Mouse (Mus musculus): ENCODE results near the gene Rnf34. TPM values are rescaled to one million over a fixed set of nuclear protein-coding genes. Genes with fewer than 3 reads are reported as not detected.
A peak's percentile ranks its signal among the peaks of the same experiment; 100 is the strongest.

Rnf34 gene
- total and polyA plus RNA-seq, 3 experiments: 18.4 to 29.1 (median 24.6) TPM

- Histone ChIP-seq H3K36me3 (replicated peaks in 1 of 2; ENCODE audit: control insufficient read depth in 1 of 2, insufficient read depth in 1 of 2, low read length in 1 of 2) (peaks cover 85 to 96% of the 10 kb centered on the region in 2 experiments), H3K27ac (ENCODE audit: insufficient read depth, low read depth) (0 out of 2 replicates have a peak overlapping the region, but pooled peaks have one; percentile 34), H3K27me3 (replicated peaks) (no peaks in the 10 kb centered on the region), H3K9ac (ENCODE audit: insufficient read depth, low read depth) (no peak overlapping the region), H3K79me2 (replicated peaks; ENCODE audit: control insufficient read depth, extremely low read depth, insufficient read depth, poor library complexity, severe bottlenecking) (0 out of 2 replicates have a peak, but pooled peaks cover 4% of the 10 kb centered on the region), H3K4me2 (ENCODE audit: insufficient read depth, low read depth, poor library complexity, severe bottlenecking) (peak overlapping the region; percentile 22; the same call in 1 of the 2 replicates), H3K4me1 (ENCODE audit: control insufficient read depth in 1 of 2, insufficient read depth in 2 of 2) (peaks cover 0 to 82% of the 10 kb centered on the region in 2 experiments; a peak in 3 of 4 replicates), H3K9me3 (replicated peaks; ENCODE audit: low read length) (no peaks in the 10 kb centered on the region), H3K4me3 (replicated peaks in 1 of 3; ENCODE audit: low read depth in 2 of 3, low read length in 2 of 3, poor library complexity in 1 of 3) (no peak overlapping the region)
- dilution Hi-C loops (cut with MboI; ENCODE audit: extremely low pct_ligation_motif_present, extremely low pct_unique_long_range_greater_than_20kb, low sequenced_read_pairs): no loop called here
- peak; percentile 77 for DNase-seq (ENCODE audit: extremely low read depth)
- in situ Hi-C loops (cut with MboI; ENCODE audit: low pct_ligation_motif_present, low pct_unique_long_range_greater_than_20kb, low sequenced_read_pairs): no loop called here
- TF ChIP-seq MEF2A (IDR thresholded peaks at IDR 0.05; ENCODE audit: borderline replicate concordance, low read depth, low read length) (peak; percentile 89), ETS1 (conservative IDR thresholded peaks at IDR 0.05; ENCODE audit: low read depth, low read length) (peak; percentile 32; the same call in 1 of the 2 replicates), RCOR1 (conservative IDR thresholded peaks at IDR 0.05; ENCODE audit: low read depth, low read length) (no peak)
Observed at GRCm38 (mm10) chr5:122802706-122803105, 47.1 kb upstream of the Rnf34 start.

- H3K27ac ChIP-seq (ENCODE audit: insufficient read depth, low read depth): no peak overlapping the region
- no peak overlapping the region for H3K4me3 ChIP-seq (replicated peaks in 1 of 3; ENCODE audit: low read depth in 2 of 3, low read length in 2 of 3, poor library complexity in 1 of 3)
- 0 out of 2 replicates have a peak, but pooled peaks cover 4% of the 10 kb centered on the region for H3K79me2 ChIP-seq (replicated peaks; ENCODE audit: control insufficient read depth, extremely low read depth, insufficient read depth, poor library complexity, severe bottlenecking)
- no peaks in the 10 kb centered on the region for H3K9me3 ChIP-seq (replicated peaks; ENCODE audit: low read length)
- H3K4me1 ChIP-seq (ENCODE audit: control insufficient read depth in 1 of 2, insufficient read depth in 2 of 2): peaks cover 0 to 54% of the 10 kb centered on the region in 2 experiments; a peak in 3 of 4 replicates
- H3K9ac ChIP-seq (ENCODE audit: insufficient read depth, low read depth): no peak overlapping the region
- dilution Hi-C loops (cut with MboI; ENCODE audit: extremely low pct_ligation_motif_present, extremely low pct_unique_long_range_greater_than_20kb, low sequenced_read_pairs) (no loop called here), in situ Hi-C loops (cut with MboI; ENCODE audit: low pct_ligation_motif_present, low pct_unique_long_range_greater_than_20kb, low sequenced_read_pairs) (no loop called here)
- H3K36me3 ChIP-seq (replicated peaks in 1 of 2; ENCODE audit: control insufficient read depth in 1 of 2, insufficient read depth in 1 of 2, low read length in 1 of 2): peaks cover 68 to 83% of the 10 kb centered on the region in 2 experiments
- TF ChIP-seq TCF12 (IDR thresholded peaks at IDR 0.05; ENCODE audit: low read depth, low read length) (no peak), ZNF384 (IDR thresholded peaks at IDR 0.05; ENCODE audit: low read depth, low read length) (no peak), CTCF (conservative IDR thresholded peaks at IDR 0.05 in 1 of 2, IDR thresholded peaks at IDR 0.05 in 1 of 2; ENCODE audit: low read depth in 2 of 2, low read length in 2 of 2) (peak; percentile 7 to 54; a peak in 2 of 4 replicates), SMC3 (IDR thresholded peaks at IDR 0.05; ENCODE audit: low read depth, low read length) (peak; percentile 41; the same call in 1 of the 2 replicates), RAD21 (IDR thresholded peaks at IDR 0.05; ENCODE audit: low read depth, low read length) (peak; percentile 9), MXI1 (IDR thresholded peaks at IDR 0.05; ENCODE audit: low read depth, low read length) (no peak), ZMIZ1 (IDR thresholded peaks at IDR 0.05; ENCODE audit: low read depth, low read length) (no peak)
- H3K27me3 ChIP-seq (replicated peaks): no peaks in the 10 kb centered on the region
- no peak overlapping the region for H3K4me2 ChIP-seq (ENCODE audit: insufficient read depth, low read depth, poor library complexity, severe bottlenecking)
- no peak for DNase-seq (ENCODE audit: extremely low read depth)
Observed at GRCm38 (mm10) chr5:122805503-122805902, 44.3 kb upstream of the Rnf34 start.

- in situ Hi-C loops (cut with MboI; ENCODE audit: low pct_ligation_motif_present, low pct_unique_long_range_greater_than_20kb, low sequenced_read_pairs) (no loop called here), dilution Hi-C loops (cut with MboI; ENCODE audit: extremely low pct_ligation_motif_present, extremely low pct_unique_long_range_greater_than_20kb, low sequenced_read_pairs) (no loop called here)
- DNase-seq (ENCODE audit: extremely low read depth): peak; percentile 77
- TF ChIP-seq ZMIZ1 (IDR thresholded peaks at IDR 0.05; ENCODE audit: low read depth, low read length): no peak
- TF ChIP-seq TCF12 (IDR thresholded peaks at IDR 0.05; ENCODE audit: low read depth, low read length): no peak
- peak; percentile 66 for TF ChIP-seq SMC3 (IDR thresholded peaks at IDR 0.05; ENCODE audit: low read depth, low read length)
- TF ChIP-seq RAD21 (IDR thresholded peaks at IDR 0.05; ENCODE audit: low read depth, low read length): peak; percentile 79
- peak; percentile 29 to 78 for TF ChIP-seq CTCF (conservative IDR thresholded peaks at IDR 0.05 in 1 of 2, IDR thresholded peaks at IDR 0.05 in 1 of 2; ENCODE audit: low read depth in 2 of 2, low read length in 2 of 2)
- peak; percentile 59 for TF ChIP-seq ZNF384 (IDR thresholded peaks at IDR 0.05; ENCODE audit: low read depth, low read length)
- Histone ChIP-seq H3K36me3 (replicated peaks in 1 of 2; ENCODE audit: control insufficient read depth in 1 of 2, insufficient read depth in 1 of 2, low read length in 1 of 2) (peaks cover 59 to 79% of the 10 kb centered on the region in 2 experiments), H3K4me1 (ENCODE audit: control insufficient read depth in 1 of 2, insufficient read depth in 2 of 2) (no peaks in the 10 kb centered on the region), H3K27me3 (replicated peaks) (no peaks in the 10 kb centered on the region), H3K9ac (ENCODE audit: insufficient read depth, low read depth) (no peak overlapping the region), H3K79me2 (replicated peaks; ENCODE audit: control insufficient read depth, extremely low read depth, insufficient read depth, poor library complexity, severe bottlenecking) (no peaks in the 10 kb centered on the region), H3K27ac (ENCODE audit: insufficient read depth, low read depth) (no peak overlapping the region), H3K4me3 (replicated peaks in 1 of 3; ENCODE audit: low read depth in 2 of 3, low read length in 2 of 3, poor library complexity in 1 of 3) (no peak overlapping the region), H3K4me2 (ENCODE audit: insufficient read depth, low read depth, poor library complexity, severe bottlenecking) (no peak overlapping the region), H3K9me3 (replicated peaks; ENCODE audit: low read length) (no peaks in the 10 kb centered on the region)
Observed at GRCm38 (mm10) chr5:122811364-122812079, 38.3 kb upstream of the Rnf34 start.
